Mouse (Mus musculus) layer of hippocampus, adult 2 months (tissue): ENCODE data around the gene Iqsec2. TPM values are rescaled to one million over a fixed set of nuclear protein-coding genes. Genes with fewer than 3 reads are reported as not detected.

Experiments used
- DNase-seq, 2 experiments: peaks; one replicate each; pipeline ENCODE4 v3.0.0; 2022; ENCODE audit warnings: low spot score in 2 of 2
- H3K27ac ChIP-seq: fragments of 200-600 bp; 2 replicates; pipeline ENCODE4 v1.8.1; 2022
- H3K4me3 ChIP-seq: fragments of 200-600 bp; 2 replicates; pipeline ENCODE4 v1.8.1; 2022; ENCODE audit warnings: mild to moderate bottlenecking
- CTCF ChIP-seq: fragments of 200-600 bp; conservative IDR thresholded peaks from 2 replicates; pipeline ENCODE4 v1.8.1; 2022; ENCODE audit warnings: antibody characterized with exemption, mild to moderate bottlenecking, moderate library complexity
- total RNA-seq, 2 experiments: library from RNA; stranded (reverse); gene quantifications; 2 replicates each; pipeline ENCODE4 v1.2.3; 2021

Gene Iqsec2
- total RNA-seq, 2 experiments from 2014 or later, result 177 to 179 TPM

GRCm38 (mm10) chrX:152161404-152161803, 17.3 kb downstream of the Iqsec2 start:
- no peak for TF ChIP-seq CTCF
- H3K27ac ChIP-seq, result no peak overlapping the region
- H3K4me3 ChIP-seq, result no peak overlapping the region
- DNase-seq, result no peak

GRCm38 (mm10) chrX:152164061-152164460, 20.0 kb downstream of the Iqsec2 start:
- TF ChIP-seq CTCF, result no peak
- Histone ChIP-seq H3K4me3 (no peak overlapping the region), H3K27ac (no peak overlapping the region)
- no peak for DNase-seq

- H3K4me3 ChIP-seq, result no peak overlapping the region
- H3K27ac ChIP-seq, result no peak overlapping the region
- TF ChIP-seq CTCF, result no peak
- no peak for DNase-seq
These were observed 22.1 kb downstream of the Iqsec2 start for GRCm38 (mm10) chrX:152166161-152166560.

GRCm38 (mm10) chrX:152168521-152168920, 24.5 kb downstream of the Iqsec2 start:
- no peak for TF ChIP-seq CTCF
- no peak for DNase-seq
- Histone ChIP-seq H3K4me3 (no peak overlapping the region), H3K27ac (no peak overlapping the region)

- peak; percentile 41 to 42 for DNase-seq
- Histone ChIP-seq H3K4me3 (no peak overlapping the region), H3K27ac (peak overlapping the region; percentile 71)
- TF ChIP-seq CTCF, result no peak
These were observed 27.3 kb downstream of the Iqsec2 start for GRCm38 (mm10) chrX:152171041-152172026.

- TF ChIP-seq CTCF, result no peak
- DNase-seq, result peak in 1 of 2 experiments; percentile 18
- Histone ChIP-seq H3K27ac (peak overlapping the region; percentile 71), H3K4me3 (no peak overlapping the region)
These were observed 28.4 kb downstream of the Iqsec2 start for GRCm38 (mm10) chrX:152172487-152172935.

GRCm38 (mm10) chrX:152175284-152175683, 31.2 kb downstream of the Iqsec2 start:
- peak in 1 of 2 experiments; percentile 35 for DNase-seq
- H3K4me3 ChIP-seq, result no peak overlapping the region
- TF ChIP-seq CTCF, result peak; percentile 76
- no peak overlapping the region for H3K27ac ChIP-seq

GRCm38 (mm10) chrX:152177897-152178296, 33.8 kb downstream of the Iqsec2 start:
- 0 out of 2 replicates have a peak overlapping the region, but pooled peaks have one; percentile 18 for H3K27ac ChIP-seq
- no peak overlapping the region for H3K4me3 ChIP-seq
- TF ChIP-seq CTCF, result no peak
- DNase-seq, result no peak

GRCm38 (mm10) chrX:152178843-152179545, 34.9 kb downstream of the Iqsec2 start:
- DNase-seq, result peak in 1 of 2 experiments; percentile 20
- TF ChIP-seq CTCF, result no peak
- Histone ChIP-seq H3K27ac (peak overlapping the region; percentile 48), H3K4me3 (peak overlapping the region; percentile 28)

- H3K27ac ChIP-seq, result no peak overlapping the region
- H3K4me3 ChIP-seq, result no peak overlapping the region
- DNase-seq, result no peak
- no peak for TF ChIP-seq CTCF
These were observed 35.9 kb downstream of the Iqsec2 start for GRCm38 (mm10) chrX:152179670-152180656.

GRCm38 (mm10) chrX:152187151-152187550, 43.1 kb downstream of the Iqsec2 start:
- no peak for TF ChIP-seq CTCF
- no peak for DNase-seq
- H3K27ac ChIP-seq, result no peak overlapping the region
- H3K4me3 ChIP-seq, result no peak overlapping the region

- Histone ChIP-seq H3K27ac (no peak overlapping the region), H3K4me3 (no peak overlapping the region)
- no peak for TF ChIP-seq CTCF
- DNase-seq, result no peak
These were observed 47.2 kb downstream of the Iqsec2 start for GRCm38 (mm10) chrX:152191266-152191665.
